Comparison of ENCODE assay signal across 7 mouse cellular contexts in genomic region chr12:54795153-54795998, GRCm38 (mm10). TPM values are rescaled to one million over a fixed set of nuclear protein-coding genes. Genes with fewer than 3 reads are reported as not detected.
DNase-seq lines count a peak whose midpoint lies in the region; ATAC-seq and TF ChIP-seq lines count a peak whose summit lies in the region.

TSS of gene Snx6 (minus strand) at chr12:54795703.

- peak within 1 kb of the TSS; percentile 96 for H3K9ac ChIP-seq in embryonic facial prominence, embryonic 11.5 days (replicated peaks; ENCODE audit: low read length)
- peak within 1 kb of the TSS; percentile 85 for H3K9ac ChIP-seq in limb, embryonic 11.5 days (ENCODE audit: low read length)
- peak within 1 kb of the TSS; percentile 99 for H3K9ac ChIP-seq in midbrain, embryonic 14.5 days (replicated peaks; ENCODE audit: low read length)

- no peaks in the 10 kb centered on the region for H3K9me3 ChIP-seq in embryonic facial prominence, embryonic 11.5 days (replicated peaks; ENCODE audit: control insufficient read depth, low read length)
- no peaks in the 10 kb centered on the region for H3K9me3 ChIP-seq in limb, embryonic 11.5 days (ENCODE audit: control insufficient read depth, low read length)
- H3K9me3 ChIP-seq in midbrain, embryonic 14.5 days (ENCODE audit: control insufficient read depth, low read length): no peaks in the 10 kb centered on the region

- DNase-seq in adrenal gland, postnatal 14 days: peak; percentile 93
- DNase-seq in embryonic facial prominence, embryonic 11.5 days (ENCODE audit: low spot score): peak; percentile 92
- DNase-seq in heart, adult 11 months: peak; percentile 99
- peak; percentile 86 for DNase-seq in kidney, adult 18-20 months
- DNase-seq in limb, embryonic 11.5 days (ENCODE audit: low spot score): peak; percentile 90
- DNase-seq in midbrain, embryonic 14.5 days: peak; percentile 95
- DNase-seq in spleen, adult 2 months (ENCODE audit: low read depth in 1 of 2, low spot score in 2 of 2): peak; percentile 77 to 81

- H3K36me3 ChIP-seq in embryonic facial prominence, embryonic 11.5 days (replicated peaks; ENCODE audit: control insufficient read depth, insufficient read depth, low read depth, low read length): no peaks in the 10 kb centered on the region
- no peaks in the 10 kb centered on the region for H3K36me3 ChIP-seq in limb, embryonic 11.5 days (ENCODE audit: control insufficient read depth, insufficient read depth, low read length)
- 0 out of 2 replicates have a peak, but pooled peaks cover 3% of the 10 kb centered on the region for H3K36me3 ChIP-seq in midbrain, embryonic 14.5 days (ENCODE audit: control insufficient read depth, insufficient read depth, low read length)
- peaks cover 2% of the 10 kb centered on the region; the same call in 1 of the 2 replicates for H3K36me3 ChIP-seq in spleen, adult 2 months (ENCODE audit: control insufficient read depth, insufficient read depth, low read length)

- peak within 1 kb of the TSS; percentile 54 for H3K27ac ChIP-seq in embryonic facial prominence, embryonic 11.5 days (replicated peaks; ENCODE audit: low read depth, low read length)
- H3K27ac ChIP-seq in limb, embryonic 11.5 days (replicated peaks; ENCODE audit: low read depth, low read length): peak within 1 kb of the TSS; percentile 53
- peak within 1 kb of the TSS; percentile 83 for H3K27ac ChIP-seq in midbrain, embryonic 14.5 days (replicated peaks; ENCODE audit: low read depth, low read length)
- H3K27ac ChIP-seq in spleen, adult 2 months (ENCODE audit: insufficient read depth, low read length): peak within 1 kb of the TSS; percentile 72

- H3K4me2 ChIP-seq in embryonic facial prominence, embryonic 11.5 days (ENCODE audit: low read depth, low read length): peak within 1 kb of the TSS; percentile 65
- peak within 1 kb of the TSS; percentile 53 for H3K4me2 ChIP-seq in limb, embryonic 11.5 days (ENCODE audit: low read depth, severe bottlenecking)
- H3K4me2 ChIP-seq in midbrain, embryonic 14.5 days (ENCODE audit: low read length): peak within 1 kb of the TSS; percentile 72

- no peaks in the 10 kb centered on the region for H3K27me3 ChIP-seq in embryonic facial prominence, embryonic 11.5 days (ENCODE audit: control insufficient read depth, insufficient read depth, low read length)
- no peaks in the 10 kb centered on the region for H3K27me3 ChIP-seq in limb, embryonic 11.5 days (ENCODE audit: control insufficient read depth, insufficient read depth, low read length)
- H3K27me3 ChIP-seq in midbrain, embryonic 14.5 days (ENCODE audit: control insufficient read depth, insufficient read depth, low read length): no peaks in the 10 kb centered on the region
- H3K27me3 ChIP-seq in spleen, adult 2 months (ENCODE audit: control insufficient read depth, insufficient read depth, low read length): no peaks in the 10 kb centered on the region

- no peaks in the 10 kb centered on the region for H3K4me1 ChIP-seq in embryonic facial prominence, embryonic 11.5 days (ENCODE audit: control insufficient read depth, insufficient read depth, low read length)
- H3K4me1 ChIP-seq in limb, embryonic 11.5 days (ENCODE audit: control insufficient read depth, insufficient read depth, low read length): peaks cover 18% of the 10 kb centered on the region; the same call in 1 of the 2 replicates
- peaks cover 12% of the 10 kb centered on the region for H3K4me1 ChIP-seq in midbrain, embryonic 14.5 days (ENCODE audit: control insufficient read depth, insufficient read depth, low read length)
- H3K4me1 ChIP-seq in spleen, adult 2 months (ENCODE audit: control insufficient read depth, insufficient read depth, insufficient read length): peaks cover 2% of the 10 kb centered on the region; the same call in 1 of the 2 replicates

- no peak for TF ChIP-seq CTCF in spleen, adult 2 months (IDR thresholded peaks at IDR 0.05; ENCODE audit: extremely low read depth, insufficient read depth, insufficient read length, insufficient replicate concordance)

- H3K4me3 ChIP-seq in embryonic facial prominence, embryonic 11.5 days (ENCODE audit: low read depth, low read length): peak within 1 kb of the TSS; percentile 89
- H3K4me3 ChIP-seq in limb, embryonic 11.5 days (ENCODE audit: low read depth, low read length): peak within 1 kb of the TSS; percentile 66
- peak within 1 kb of the TSS; percentile 96 for H3K4me3 ChIP-seq in midbrain, embryonic 14.5 days (replicated peaks; ENCODE audit: low read depth, low read length)
- peak within 1 kb of the TSS; percentile 95 for H3K4me3 ChIP-seq in spleen, adult 2 months (ENCODE audit: extremely low read depth, insufficient read depth, insufficient read length)

- under 1% methylated on average over 68 of the region's 76 CpGs for WGBS in embryonic facial prominence, embryonic 11.5 days
- WGBS in limb, embryonic 11.5 days: under 1% methylated on average over 72 of the region's 76 CpGs
- under 1% methylated on average over 73 of the region's 76 CpGs for WGBS in midbrain, embryonic 14.5 days
- 1% methylated on average over 71 of the region's 76 CpGs for WGBS in spleen, adult 2 months

- peak; percentile 88 for ATAC-seq in embryonic facial prominence, embryonic 11.5 days (replicated peaks; ENCODE audit: insufficient number of reproducible peaks, low FRiP score, low TSS enrichment, low read depth)
- ATAC-seq in limb, embryonic 11.5 days (ENCODE audit: insufficient number of reproducible peaks, low FRiP score, low TSS enrichment, low read depth): peak; percentile 86
- peak; percentile 94 for ATAC-seq in midbrain, embryonic 14.5 days (ENCODE audit: low FRiP score, low TSS enrichment)

- TF ChIP-seq POLR2A in spleen, adult 2 months (IDR thresholded peaks at IDR 0.05; ENCODE audit: low read depth, low read length): peak; percentile 51

RNA-seq across cellular contexts. Expression of gene Snx6, which starts in this region (rescaled TPM):
- 54.1 and 58.4 TPM in 2 replicates for total RNA-seq in adrenal gland, postnatal 14 days (2021)
- 279 and 297 TPM in 2 replicates for polyA plus RNA-seq in embryonic facial prominence, embryonic 11.5 days (2014; fragmentation: Nextera tagmentation; extraction: Ambion mirVana)
- polyA plus RNA-seq in limb, embryonic 11.5 days (2014; fragmentation: Nextera tagmentation; extraction: Ambion mirVana): 209 and 231 TPM in 2 replicates
- polyA plus RNA-seq in midbrain, embryonic 14.5 days (2014; fragmentation: Nextera tagmentation; extraction: Ambion mirVana): 156 and 175 TPM in 2 replicates
- 8.9 and 11.9 TPM in 2 replicates for polyA plus RNA-seq in spleen, adult 2 months (2012; rRNA removed)

Comparison
In these comparisons a context has a peak if more than half of its experiments do, and no peak if none do; other contexts are left out.
1. Peak in every context shown above with its lines: DNase-seq, ATAC-seq, H3K4me3 ChIP-seq and H3K27ac ChIP-seq.
2. RNA of gene Snx6 (polyA plus RNA-seq): 279 to 297 TPM in embryonic facial prominence, embryonic 11.5 days, 209 to 231 TPM in limb, embryonic 11.5 days and 156 to 175 TPM in midbrain, embryonic 14.5 days; 8.9 to 11.9 TPM in spleen, adult 2 months; every median in the first group is over 10 times any median in the second.